Comparison of ENCODE assay signal across 13 mouse cellular contexts in genomic region chr4:85326052-85326451, GRCm38 (mm10).
"Had no signal": no experiment of that assay in that cellular context is flagged by ENCODE, and none has a peak within 500 bp of the region (broad histone marks: within the 10 kb centered on the region; RNA-seq: fewer than 3 reads in every experiment).

No protein-coding gene starts in this region.

- H3K9ac ChIP-seq: limb, embryonic 12.5 days; liver, embryonic 13.5 days; liver, postnatal 0 days; lung, embryonic 15.5 days; midbrain, embryonic 12.5 days had no signal

- H3K4me2 ChIP-seq: limb, embryonic 12.5 days; liver, embryonic 13.5 days; lung, embryonic 15.5 days; midbrain, embryonic 12.5 days had no signal

- H3K27me3 ChIP-seq: limb, embryonic 12.5 days; liver, embryonic 13.5 days; lung, embryonic 15.5 days; midbrain, embryonic 12.5 days had no signal

- H3K4me3 ChIP-seq: limb, embryonic 12.5 days; liver, embryonic 13.5 days; lung, embryonic 15.5 days; midbrain, embryonic 12.5 days had no signal

- H3K4me1 ChIP-seq: limb, embryonic 12.5 days; liver, embryonic 13.5 days; lung, embryonic 15.5 days; midbrain, embryonic 12.5 days had no signal

- H3K36me3 ChIP-seq: limb, embryonic 12.5 days; liver, embryonic 13.5 days; lung, embryonic 15.5 days; midbrain, embryonic 12.5 days had no signal

- H3K9me3 ChIP-seq: limb, embryonic 12.5 days; liver, embryonic 13.5 days; lung, embryonic 15.5 days; midbrain, embryonic 12.5 days had no signal

- H3K27ac ChIP-seq: limb, embryonic 12.5 days; liver, embryonic 13.5 days; lung, embryonic 15.5 days; midbrain, embryonic 12.5 days had no signal

- DNase-seq: kidney, postnatal 10 days; kidney, postnatal 4 days; liver; liver, embryonic 13.5 days; liver, postnatal 0 days; retina, postnatal 1 day; spleen, adult 18-20 months; thymus, adult 18-20 months; thymus, postnatal 14 days had no signal

- ATAC-seq: liver, postnatal 0 days; midbrain, embryonic 16.5 days had no signal
